Mouse (Mus musculus): ENCODE results near the gene Slx4. TPM values are rescaled to one million over a fixed set of nuclear protein-coding genes. Genes with fewer than 3 reads are reported as not detected.

Slx4 gene
- total and polyA plus RNA-seq, 3 experiments: 22.0 to 51.8 (median 36.8) TPM

GRCm38 (mm10) chr16:4031441-4032274, 28.1 kb upstream of the Slx4 start:
- Histone ChIP-seq H3K4me3 (ENCODE audit: low read depth, low read length) (no peak overlapping the region), H3K36me3 (replicated peaks) (peaks cover 17% of the 10 kb centered on the region), H3K27me3 (ENCODE audit: insufficient read depth, low read length) (peaks cover 9% of the 10 kb centered on the region; the same call in 1 of the 2 replicates), H3K9me3 (replicated peaks) (no peaks in the 10 kb centered on the region), H3K4me1 (ENCODE audit: insufficient read depth, low read depth, low read length) (peaks cover 37% of the 10 kb centered on the region)
- DNase-seq (ENCODE audit: low spot score): no peak
- no peak for TF ChIP-seq CTCF (IDR thresholded peaks at IDR 0.05; ENCODE audit: low read depth, low read length)
- no peak for TF ChIP-seq GATA2 (IDR thresholded peaks at IDR 0.05; ENCODE audit: borderline replicate concordance, low read depth, low read length)
- no peak for TF ChIP-seq TAL1 (conservative IDR thresholded peaks at IDR 0.05; ENCODE audit: low read depth, low read length)
- TF ChIP-seq POLR2AphosphoS5 (IDR thresholded peaks at IDR 0.05; ENCODE audit: insufficient replicate concordance, low read depth, low read length): no peak
- no peak for TF ChIP-seq GATA1 (IDR thresholded peaks at IDR 0.05; ENCODE audit: borderline replicate concordance, low read length)
- ATAC-seq (ENCODE audit: extremely low read depth, insufficient number of reproducible peaks, low FRiP score, poor library complexity, severe bottlenecking): no peak

GRCm38 (mm10) chr16:4030501-4030900, 26.9 kb upstream of the Slx4 start:
- Histone ChIP-seq H3K36me3 (replicated peaks) (peaks cover 6% of the 10 kb centered on the region), H3K27me3 (ENCODE audit: insufficient read depth, low read length) (peaks cover 9% of the 10 kb centered on the region; the same call in 1 of the 2 replicates), H3K4me1 (ENCODE audit: insufficient read depth, low read depth, low read length) (peaks cover 34% of the 10 kb centered on the region), H3K4me3 (ENCODE audit: low read depth, low read length) (no peak overlapping the region), H3K9me3 (replicated peaks) (no peaks in the 10 kb centered on the region)
- TF ChIP-seq TAL1 (conservative IDR thresholded peaks at IDR 0.05; ENCODE audit: low read depth, low read length): no peak
- TF ChIP-seq GATA1 (IDR thresholded peaks at IDR 0.05; ENCODE audit: borderline replicate concordance, low read length): no peak
- TF ChIP-seq POLR2AphosphoS5 (IDR thresholded peaks at IDR 0.05; ENCODE audit: insufficient replicate concordance, low read depth, low read length): no peak
- no peak for TF ChIP-seq CTCF (IDR thresholded peaks at IDR 0.05; ENCODE audit: low read depth, low read length)
- no peak for TF ChIP-seq GATA2 (IDR thresholded peaks at IDR 0.05; ENCODE audit: borderline replicate concordance, low read depth, low read length)
- ATAC-seq (ENCODE audit: extremely low read depth, insufficient number of reproducible peaks, low FRiP score, poor library complexity, severe bottlenecking): no peak
- DNase-seq (ENCODE audit: low spot score): no peak

- TF ChIP-seq POLR2AphosphoS5 (IDR thresholded peaks at IDR 0.05; ENCODE audit: insufficient replicate concordance, low read depth, low read length) (no peak), GATA2 (IDR thresholded peaks at IDR 0.05; ENCODE audit: borderline replicate concordance, low read depth, low read length) (no peak), GATA1 (IDR thresholded peaks at IDR 0.05; ENCODE audit: borderline replicate concordance, low read length) (no peak), CTCF (IDR thresholded peaks at IDR 0.05; ENCODE audit: low read depth, low read length) (no peak), TAL1 (conservative IDR thresholded peaks at IDR 0.05; ENCODE audit: low read depth, low read length) (no peak)
- no peak overlapping the region for H3K4me3 ChIP-seq (ENCODE audit: low read depth, low read length)
- H3K4me1 ChIP-seq (ENCODE audit: insufficient read depth, low read depth, low read length): peaks cover 23% of the 10 kb centered on the region
- peaks cover 9% of the 10 kb centered on the region; the same call in 1 of the 2 replicates for H3K27me3 ChIP-seq (ENCODE audit: insufficient read depth, low read length)
- H3K9me3 ChIP-seq (replicated peaks): no peaks in the 10 kb centered on the region
- no peak for DNase-seq (ENCODE audit: low spot score)
- no peak for ATAC-seq (ENCODE audit: extremely low read depth, insufficient number of reproducible peaks, low FRiP score, poor library complexity, severe bottlenecking)
- H3K36me3 ChIP-seq (replicated peaks): no peaks in the 10 kb centered on the region
These were observed 25.8 kb upstream of the Slx4 start for GRCm38 (mm10) chr16:4029371-4029841.

GRCm38 (mm10) chr16:4027211-4027610, 23.6 kb upstream of the Slx4 start:
- Histone ChIP-seq H3K9me3 (replicated peaks) (no peaks in the 10 kb centered on the region), H3K4me1 (ENCODE audit: insufficient read depth, low read depth, low read length) (peaks cover 3% of the 10 kb centered on the region), H3K4me3 (ENCODE audit: low read depth, low read length) (no peak overlapping the region), H3K36me3 (replicated peaks) (no peaks in the 10 kb centered on the region), H3K27me3 (ENCODE audit: insufficient read depth, low read length) (peaks cover 9% of the 10 kb centered on the region; the same call in 1 of the 2 replicates)
- DNase-seq (ENCODE audit: low spot score) (no peak), ATAC-seq (ENCODE audit: extremely low read depth, insufficient number of reproducible peaks, low FRiP score, poor library complexity, severe bottlenecking) (no peak)
- TF ChIP-seq CTCF (IDR thresholded peaks at IDR 0.05; ENCODE audit: low read depth, low read length) (no peak), GATA1 (IDR thresholded peaks at IDR 0.05; ENCODE audit: borderline replicate concordance, low read length) (no peak), GATA2 (IDR thresholded peaks at IDR 0.05; ENCODE audit: borderline replicate concordance, low read depth, low read length) (no peak), TAL1 (conservative IDR thresholded peaks at IDR 0.05; ENCODE audit: low read depth, low read length) (no peak), POLR2AphosphoS5 (IDR thresholded peaks at IDR 0.05; ENCODE audit: insufficient replicate concordance, low read depth, low read length) (no peak)

- no peaks in the 10 kb centered on the region for H3K36me3 ChIP-seq (replicated peaks)
- TF ChIP-seq CTCF (IDR thresholded peaks at IDR 0.05; ENCODE audit: low read depth, low read length) (no peak), TAL1 (conservative IDR thresholded peaks at IDR 0.05; ENCODE audit: low read depth, low read length) (no peak), POLR2AphosphoS5 (IDR thresholded peaks at IDR 0.05; ENCODE audit: insufficient replicate concordance, low read depth, low read length) (no peak), GATA1 (IDR thresholded peaks at IDR 0.05; ENCODE audit: borderline replicate concordance, low read length) (no peak), GATA2 (IDR thresholded peaks at IDR 0.05; ENCODE audit: borderline replicate concordance, low read depth, low read length) (no peak)
- no peak overlapping the region for H3K4me3 ChIP-seq (ENCODE audit: low read depth, low read length)
- DNase-seq (ENCODE audit: low spot score) (no peak), ATAC-seq (ENCODE audit: extremely low read depth, insufficient number of reproducible peaks, low FRiP score, poor library complexity, severe bottlenecking) (no peak)
- H3K27me3 ChIP-seq (ENCODE audit: insufficient read depth, low read length): peaks cover 10% of the 10 kb centered on the region
- H3K9me3 ChIP-seq (replicated peaks): no peaks in the 10 kb centered on the region
- H3K4me1 ChIP-seq (ENCODE audit: insufficient read depth, low read depth, low read length): no peaks in the 10 kb centered on the region; the same call in 1 of the 2 replicates
These were observed 23.1 kb upstream of the Slx4 start for GRCm38 (mm10) chr16:4026672-4027071.

- Histone ChIP-seq H3K9me3 (replicated peaks) (no peaks in the 10 kb centered on the region), H3K36me3 (replicated peaks) (no peaks in the 10 kb centered on the region), H3K4me1 (ENCODE audit: insufficient read depth, low read depth, low read length) (no peaks in the 10 kb centered on the region), H3K4me3 (ENCODE audit: low read depth, low read length) (no peak overlapping the region), H3K27me3 (ENCODE audit: insufficient read depth, low read length) (peaks cover 18% of the 10 kb centered on the region)
- ATAC-seq (ENCODE audit: extremely low read depth, insufficient number of reproducible peaks, low FRiP score, poor library complexity, severe bottlenecking) (no peak), DNase-seq (ENCODE audit: low spot score) (no peak)
- TF ChIP-seq CTCF (IDR thresholded peaks at IDR 0.05; ENCODE audit: low read depth, low read length) (no peak), POLR2AphosphoS5 (IDR thresholded peaks at IDR 0.05; ENCODE audit: insufficient replicate concordance, low read depth, low read length) (no peak), TAL1 (conservative IDR thresholded peaks at IDR 0.05; ENCODE audit: low read depth, low read length) (no peak), GATA1 (IDR thresholded peaks at IDR 0.05; ENCODE audit: borderline replicate concordance, low read length) (no peak), GATA2 (IDR thresholded peaks at IDR 0.05; ENCODE audit: borderline replicate concordance, low read depth, low read length) (no peak)
These were observed 19.1 kb upstream of the Slx4 start for GRCm38 (mm10) chr16:4022719-4023118.

Data from G1E (cell line).